Mouse (Mus musculus): ENCODE results near the gene Ier2.
"Not testable (repeated sequence)": the region's sequence is repeated elsewhere in the genome, so short reads cannot be mapped to it uniquely, and the experiment has no call there.

Gene Ier2

GRCm38 (mm10) chr8:84640010-84640588 is 22.6 kb downstream of the Ier2 start:
- no peak for DNase-seq (ENCODE audit: extremely low spot score, low spot score)

GRCm38 (mm10) chr8:84639162-84640009 is 23.3 kb downstream of the Ier2 start:
- DNase-seq (ENCODE audit: extremely low spot score, low spot score) = peak; percentile 90

- peak; percentile 69 for DNase-seq (ENCODE audit: extremely low spot score, low spot score)
Measured at GRCm38 (mm10) chr8:84638555-84639161, 24.0 kb downstream of the Ier2 start.

- DNase-seq (ENCODE audit: extremely low spot score, low spot score) = no peak
Measured at GRCm38 (mm10) chr8:84637946-84638554, 24.6 kb downstream of the Ier2 start.

- no peak for DNase-seq (ENCODE audit: extremely low spot score, low spot score)
Measured at GRCm38 (mm10) chr8:84636051-84636691, 26.5 kb downstream of the Ier2 start.

GRCm38 (mm10) chr8:84635397-84636050 is 27.1 kb downstream of the Ier2 start:
- no peak for DNase-seq (ENCODE audit: extremely low spot score, low spot score)

GRCm38 (mm10) chr8:84634849-84635304 is 27.8 kb downstream of the Ier2 start:
- DNase-seq (ENCODE audit: extremely low spot score, low spot score) = peak; percentile 49

- no peak for DNase-seq (ENCODE audit: extremely low spot score, low spot score)
Measured at GRCm38 (mm10) chr8:84633841-84634584, 28.6 kb downstream of the Ier2 start.

- DNase-seq (ENCODE audit: extremely low spot score, low spot score) = no peak
Measured at GRCm38 (mm10) chr8:84631813-84632212, 30.8 kb downstream of the Ier2 start.

- DNase-seq (ENCODE audit: extremely low spot score, low spot score) = no peak
Measured at GRCm38 (mm10) chr8:84630145-84630544, 32.5 kb downstream of the Ier2 start.

GRCm38 (mm10) chr8:84629586-84629985 is 33.1 kb downstream of the Ier2 start:
- DNase-seq (ENCODE audit: extremely low spot score, low spot score) = no peak

GRCm38 (mm10) chr8:84623425-84623824 is 39.2 kb downstream of the Ier2 start:
- DNase-seq (ENCODE audit: extremely low spot score, low spot score) = not testable (repeated sequence)

GRCm38 (mm10) chr8:84621102-84621625 is 41.5 kb downstream of the Ier2 start:
- DNase-seq (ENCODE audit: extremely low spot score, low spot score) = no peak

GRCm38 (mm10) chr8:84617005-84617404 is 45.6 kb downstream of the Ier2 start:
- DNase-seq (ENCODE audit: extremely low spot score, low spot score) = no peak

GRCm38 (mm10) chr8:84615666-84616485 is 46.8 kb downstream of the Ier2 start:
- DNase-seq (ENCODE audit: extremely low spot score, low spot score) = peak; percentile 30

- DNase-seq (ENCODE audit: extremely low spot score, low spot score) = no peak
Measured at GRCm38 (mm10) chr8:84614512-84615223, 48.0 kb downstream of the Ier2 start.

Data from neural tube, embryonic 10.5 days (tissue).